Mouse (Mus musculus) T-helper 17 cell (primary cell): ENCODE results near the gene Esrra.

Experiments
- in situ Hi-C, 2 experiments: fragments of 300-600 bp; cut with MboI, MseI; formaldehyde crosslinking; loops; 1 replicate in 1 of 2; 2 replicates in 1 of 2; pipeline ENCODE4 v1.15.1; 2025; ENCODE audit warnings: high pct_unique_total_duplicates in 2 of 2

Esrra gene

DNA sequence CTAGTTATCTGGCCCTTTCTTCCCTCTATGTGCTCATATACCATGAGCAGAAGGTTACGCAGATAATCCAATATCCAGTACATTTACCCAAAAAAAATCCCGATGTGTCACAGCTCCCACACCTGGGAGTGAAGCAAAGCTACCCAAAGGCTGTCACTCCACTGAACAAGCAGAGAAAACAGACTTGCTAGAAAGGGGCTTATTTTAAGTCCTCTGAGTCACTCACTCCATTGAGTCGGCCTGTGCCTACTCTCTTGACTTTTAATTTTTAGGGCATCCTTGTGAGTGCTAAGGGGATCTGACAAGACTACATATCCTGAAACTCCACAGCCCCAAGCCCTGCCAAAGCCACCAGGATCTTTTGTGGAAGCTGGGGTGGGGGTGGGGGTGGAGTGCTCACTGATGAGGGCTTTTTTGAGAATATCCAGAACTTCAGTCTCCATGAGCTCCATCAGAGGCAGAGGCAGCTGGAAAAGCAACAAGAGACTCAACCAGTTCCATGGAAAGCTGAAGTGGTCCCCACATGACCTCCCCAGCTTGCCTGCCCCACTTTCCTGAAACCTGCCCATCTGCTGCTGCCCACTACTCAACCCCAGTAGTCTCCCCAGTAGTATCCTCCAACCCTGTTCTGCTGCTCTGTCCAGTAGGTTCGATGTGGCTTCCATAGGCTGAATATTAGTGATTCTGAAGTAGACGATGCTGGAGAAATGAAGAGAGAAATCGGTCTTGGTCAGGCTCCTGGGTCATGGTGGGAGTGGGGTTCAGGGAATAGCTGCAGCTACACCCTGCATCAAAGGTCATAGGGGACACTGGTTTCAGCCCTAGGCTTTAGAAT lies 1.5 kb upstream of the Esrra start:
- in situ Hi-C loops, result loop anchor here in 1 of 2 experiments (5.0 kb wide), 1 partner anchor 49 kb away; the partner anchor contains the start of gene Ppp1r14b

- in situ Hi-C loops, result loop anchor here in 1 of 2 experiments (5.0 kb wide), 1 partner anchor 51 kb away; the partner anchor contains the start of gene Ppp1r14b
Measured at GRCm38 (mm10) chr19:6920741-6921636, 624 bp downstream of the Esrra start.

GRCm38 (mm10) chr19:6919876-6920740 lies 1.5 kb downstream of the Esrra start:
- in situ Hi-C loops, result loop anchor here (5.0 to 10.0 kb wide), 2 partner anchors 52 to 235 kb away; partner anchors contain the start of gene Ppp1r14b (in 1 of the 2)

DNA sequence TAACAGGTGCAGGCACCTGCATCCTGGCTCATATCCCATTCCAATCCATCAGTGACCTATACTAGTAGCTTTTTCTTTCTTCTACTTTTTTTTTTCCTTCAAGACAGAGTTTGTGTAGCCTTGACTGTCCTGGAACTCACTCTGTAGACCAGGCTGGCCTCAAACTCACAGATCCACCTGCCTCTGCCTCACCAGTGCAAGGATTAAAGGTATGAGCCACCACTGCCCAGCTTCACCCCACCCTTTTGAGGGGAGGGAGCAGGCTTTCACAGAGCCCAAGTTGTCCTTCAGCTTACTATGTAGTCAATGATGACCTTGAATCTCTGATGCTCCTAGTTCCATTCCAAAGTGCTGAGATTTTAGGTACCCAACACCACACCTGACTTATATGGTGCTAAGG lies 2.2 kb downstream of the Esrra start:
- in situ Hi-C loops, result loop anchor here in 1 of 2 experiments (10.0 kb wide), 1 partner anchor 235 kb away; no protein-coding TSS in a partner anchor

GRCm38 (mm10) chr19:6918321-6918720 lies 3.3 kb downstream of the Esrra start:
- in situ Hi-C loops, result loop anchor here in 1 of 2 experiments (10.0 kb wide), 1 partner anchor 234 kb away; no protein-coding TSS in a partner anchor

- in situ Hi-C loops, result loop anchor here in 1 of 2 experiments (10.0 kb wide), 1 partner anchor 232 kb away; no protein-coding TSS in a partner anchor
Measured at GRCm38 (mm10) chr19:6916496-6916895, 5.1 kb downstream of the Esrra start.

- in situ Hi-C loops, result loop anchor here in 1 of 2 experiments (10.0 kb wide), 1 partner anchor 230 kb away; no protein-coding TSS in a partner anchor
Measured at GRCm38 (mm10) chr19:6915276-6915675, 6.3 kb downstream of the Esrra start.

DNA sequence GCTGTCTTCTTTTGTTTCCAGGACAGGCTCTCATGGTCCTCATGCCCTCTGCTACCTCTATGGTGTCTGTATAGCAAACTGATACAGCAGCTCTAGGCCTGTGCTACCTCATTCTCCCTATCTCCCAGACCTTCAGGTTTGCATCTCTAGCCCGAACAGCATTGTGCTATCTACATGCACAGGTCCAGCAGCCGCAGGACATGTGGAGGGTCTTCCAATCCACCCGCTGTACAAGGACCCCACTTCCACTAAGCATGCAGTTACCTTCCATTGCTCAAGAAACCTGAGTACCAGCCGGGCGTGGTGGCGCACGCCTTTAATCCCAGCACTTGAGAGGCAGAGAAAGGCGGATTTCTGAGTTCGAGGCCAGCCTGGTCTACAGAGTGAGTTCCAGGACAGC lies 7.1 kb downstream of the Esrra start:
- in situ Hi-C loops, result loop anchor here (5.0 to 10.0 kb wide), 2 partner anchors 42 to 230 kb away; no protein-coding TSS in a partner anchor

GRCm38 (mm10) chr19:6913991-6914390 lies 7.6 kb downstream of the Esrra start:
- in situ Hi-C loops, result loop anchor here (5.0 to 10.0 kb wide), 2 partner anchors 42 to 229 kb away; no protein-coding TSS in a partner anchor

- in situ Hi-C loops, result loop anchor here (5.0 to 10.0 kb wide), 2 partner anchors 41 to 228 kb away; no protein-coding TSS in a partner anchor
Measured at GRCm38 (mm10) chr19:6913036-6913435, 8.6 kb downstream of the Esrra start.

DNA sequence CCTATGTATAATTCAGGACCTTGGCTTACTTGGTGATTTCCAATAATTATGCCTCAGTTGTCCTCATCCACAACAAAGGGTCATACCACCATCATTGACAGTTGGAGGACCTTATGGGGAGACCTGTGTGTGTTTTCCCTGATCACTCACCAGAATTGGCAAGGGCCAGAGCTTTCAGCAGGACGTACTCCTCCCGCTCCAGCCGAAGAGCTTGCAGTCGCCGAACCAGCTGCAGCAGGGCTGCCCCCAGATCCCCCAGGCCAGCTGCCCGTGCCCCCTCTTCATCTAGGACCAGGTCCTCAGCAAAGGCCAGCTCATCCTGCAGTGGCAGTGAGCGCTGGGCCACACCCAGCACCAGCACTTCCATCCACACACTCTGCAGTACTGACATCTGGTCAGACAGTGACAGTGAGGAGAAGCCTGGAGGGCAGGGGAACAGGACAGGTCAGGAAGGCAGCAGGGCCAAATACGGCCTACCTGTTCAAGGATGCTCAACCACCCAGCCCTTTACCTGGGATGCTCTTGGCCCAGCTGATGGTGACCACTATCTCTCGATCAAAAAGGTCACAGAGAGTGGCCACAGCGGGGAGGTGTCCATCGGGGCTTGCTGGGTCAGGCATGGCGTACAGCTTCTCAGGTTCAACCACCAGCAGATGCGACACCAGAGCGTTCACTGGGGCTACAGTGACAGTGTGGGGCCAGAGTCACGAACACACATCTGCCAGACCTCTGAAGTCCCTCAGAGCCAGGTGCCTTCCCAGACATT lies 9.2 kb downstream of the Esrra start:
- in situ Hi-C loops, result loop anchor here (5.0 to 10.0 kb wide), 2 partner anchors 40 to 228 kb away; no protein-coding TSS in a partner anchor

- in situ Hi-C loops, result loop anchor here (5.0 to 10.0 kb wide), 2 partner anchors 39 to 227 kb away; no protein-coding TSS in a partner anchor
Measured at GRCm38 (mm10) chr19:6911101-6912074, 10.2 kb downstream of the Esrra start.

GRCm38 (mm10) chr19:6910306-6910705 lies 11.3 kb downstream of the Esrra start:
- in situ Hi-C loops, result loop anchor here (5.0 to 10.0 kb wide), 2 partner anchors 38 to 226 kb away; no protein-coding TSS in a partner anchor

- in situ Hi-C loops, result loop anchor here (5.0 to 10.0 kb wide), 3 partner anchors 37 to 1795 kb away; partner anchors contain the start of gene Klc2 (in 1 of the 2)
Measured at GRCm38 (mm10) chr19:6909507-6910289, 11.9 kb downstream of the Esrra start, which contains the start of the genes Trmt112 and Prdx5. Gene Trmt112, plus strand, starts transcription at chr19:6909698. Gene Prdx5, minus strand, starts transcription at chr19:6910106.

GRCm38 (mm10) chr19:6909021-6909420 lies 12.6 kb downstream of the Esrra start:
- in situ Hi-C loops, result loop anchor here in 1 of 2 experiments (10.0 kb wide), 1 partner anchor 1794 kb away; the partner anchor contains the start of gene Klc2

DNA sequence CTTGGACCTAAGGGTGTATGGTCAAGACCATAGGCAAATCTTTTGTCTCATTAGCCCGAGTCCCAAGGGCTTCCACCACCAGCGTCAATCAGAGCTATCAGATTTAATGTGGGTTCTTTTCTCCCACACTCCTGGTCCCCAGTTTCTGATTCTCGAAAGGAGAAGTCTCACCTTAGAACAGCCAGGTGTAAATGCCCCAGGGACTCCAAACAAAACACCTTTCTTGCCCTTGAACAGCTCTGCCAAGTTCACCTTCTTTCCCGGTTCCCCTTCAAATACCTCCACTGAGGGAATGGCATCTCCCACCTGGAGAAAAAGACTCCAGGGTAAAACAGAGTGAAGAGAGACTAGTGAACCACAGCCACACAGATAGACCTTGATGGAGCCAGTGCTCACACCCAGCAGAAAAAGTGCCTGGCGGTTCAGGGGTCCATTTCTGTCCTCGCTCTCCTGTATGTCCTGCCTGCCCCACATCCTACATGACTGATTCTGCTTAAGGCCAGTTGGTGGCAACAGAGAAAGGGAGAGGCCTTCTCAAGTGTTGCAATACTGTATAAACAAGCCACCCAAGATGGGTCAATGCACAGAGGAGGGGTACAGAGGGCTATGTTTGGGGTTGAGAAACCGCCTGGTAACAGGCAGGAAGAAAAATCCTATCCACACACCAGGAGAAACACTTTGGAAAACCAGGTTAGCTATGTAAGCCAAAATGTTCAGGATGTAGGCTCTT lies 13.6 kb downstream of the Esrra start:
- in situ Hi-C loops, result loop anchor here in 1 of 2 experiments (10.0 kb wide), 1 partner anchor 1793 kb away; the partner anchor contains the start of gene Klc2
